Mouse (Mus musculus) thymus, adult 2 months (tissue): ENCODE measurements around the gene Rnf215. TPM values are rescaled to one million over a fixed set of nuclear protein-coding genes. Genes with fewer than 3 reads are reported as not detected.
"Not testable (repeated sequence)": the region's sequence is repeated elsewhere in the genome, so short reads cannot be mapped to it uniquely, and the experiment has no call there.

ENCODE experiments used
- DNase-seq: peaks from one replicate; pipeline ENCODE4 v3.0.0; 2021
- H3K27ac ChIP-seq: fragments of 200-500 bp; 2 replicates; pipeline ENCODE4 v1.5.1; 2012; ENCODE audit warnings: low read length, control low read depth; ENCODE audit not compliant: control insufficient read depth, insufficient read depth
- H3K27me3 ChIP-seq: fragments of 200-500 bp; 2 replicates; pipeline ENCODE4 v1.6.1; 2012; ENCODE audit warnings: mild to moderate bottlenecking, low read length, moderate library complexity, mixed read lengths; ENCODE audit not compliant: control insufficient read depth, insufficient read depth
- H3K36me3 ChIP-seq: fragments of 200-500 bp; 2 replicates; pipeline ENCODE4 v1.6.1; 2012; ENCODE audit warnings: mild to moderate bottlenecking, low read length, moderate library complexity; ENCODE audit not compliant: control insufficient read depth, insufficient read depth
- H3K4me1 ChIP-seq: fragments of 200-500 bp; replicated peaks from 2 replicates; pipeline ENCODE4 v1.6.1; 2012; ENCODE audit warnings: low read length; ENCODE audit not compliant: control insufficient read depth, insufficient read depth
- H3K4me3 ChIP-seq: fragments of 200-500 bp; 2 replicates; pipeline ENCODE4 v1.5.1; 2012; ENCODE audit warnings: mild to moderate bottlenecking, low read length, control low read depth, moderate library complexity; ENCODE audit not compliant: control insufficient read depth, insufficient read depth
- CTCF ChIP-seq: fragments of 200-500 bp; IDR thresholded peaks from 2 replicates; pipeline ENCODE4 v1.5.1; 2012; ENCODE audit warnings: mild to moderate bottlenecking, control low read depth, low read length, moderate library complexity, borderline replicate concordance; ENCODE audit not compliant: control insufficient read depth, poor library complexity, insufficient read depth; ENCODE audit errors: extremely low read depth
- POLR2A ChIP-seq: fragments of 200-500 bp; IDR thresholded peaks from 2 replicates; pipeline ENCODE4 v1.6.1; 2012; ENCODE audit warnings: mild to moderate bottlenecking, low read length, control low read depth, moderate library complexity; ENCODE audit not compliant: control insufficient read depth, poor library complexity, insufficient read depth; ENCODE audit errors: extremely low read depth
- WGBS: fragments of 180-500 bp; shearing (Covaris S2); methylation state at CpG from one replicate; pipeline ENCODE4 v1.1.7; 2018; 5-methylcytosine and 5-hydroxymethylcytosine counted together
- polyA plus RNA-seq: library from polyadenylated mRNA; depleted of rRNA; stranded (reverse); fragments of >200 nt; gene quantifications from 2 replicates; pipeline ENCODE4 v1.2.3, GENCODE M21; 2012

Gene Rnf215
- polyA plus RNA-seq, 1 experiment, result 27.0 TPM

GRCm38 (mm10) chr11:4101851-4102250 lies 33.2 kb upstream of the Rnf215 start:
- Histone ChIP-seq H3K27me3 (no peaks in the 10 kb centered on the region), H3K36me3 (no peaks in the 10 kb centered on the region), H3K27ac (no peak overlapping the region), H3K4me1 (peaks cover 10% of the 10 kb centered on the region), H3K4me3 (no peak overlapping the region)
- TF ChIP-seq POLR2A, result no peak
- no peak for TF ChIP-seq CTCF
- 58% methylated on average over 5 of the region's 5 CpGs for WGBS
- no peak for DNase-seq

DNA sequence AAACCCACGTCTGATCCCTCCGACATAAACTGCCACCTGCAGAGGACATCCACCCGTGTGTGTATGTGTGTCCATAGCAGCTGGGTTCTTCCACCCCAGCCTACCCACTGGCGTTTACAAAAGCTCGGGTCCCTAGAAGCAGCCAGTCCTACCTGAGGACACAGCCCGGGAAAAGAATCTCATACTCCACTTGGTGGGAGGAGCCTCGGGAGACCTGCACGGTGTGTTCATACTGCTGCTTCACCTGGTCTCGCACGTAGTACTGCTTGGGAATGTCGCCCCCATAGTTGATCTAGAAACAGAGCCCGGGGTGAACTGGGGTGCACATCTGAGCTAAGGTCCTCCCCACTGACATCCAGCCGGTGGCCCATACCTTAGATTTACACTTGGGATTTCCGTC lies 31.5 kb upstream of the Rnf215 start:
- Histone ChIP-seq H3K4me3 (no peak overlapping the region), H3K27me3 (no peaks in the 10 kb centered on the region), H3K27ac (no peak overlapping the region), H3K36me3 (no peaks in the 10 kb centered on the region), H3K4me1 (no peaks in the 10 kb centered on the region)
- no peak for DNase-seq
- WGBS, result 96% methylated on average over 14 of the region's 14 CpGs
- TF ChIP-seq POLR2A (no peak), CTCF (no peak)

GRCm38 (mm10) chr11:4104989-4105388 lies 30.0 kb upstream of the Rnf215 start:
- H3K4me3 ChIP-seq, result no peak overlapping the region
- H3K27ac ChIP-seq, result no peak overlapping the region
- H3K36me3 ChIP-seq, result no peaks in the 10 kb centered on the region
- no peak for DNase-seq
- WGBS, result 96% methylated on average over 5 of the region's 5 CpGs
- no peaks in the 10 kb centered on the region for H3K4me1 ChIP-seq
- no peaks in the 10 kb centered on the region for H3K27me3 ChIP-seq
- TF ChIP-seq CTCF (no peak), POLR2A (no peak)

GRCm38 (mm10) chr11:4105444-4105843 lies 29.6 kb upstream of the Rnf215 start:
- H3K27me3 ChIP-seq, result no peaks in the 10 kb centered on the region
- H3K4me1 ChIP-seq, result no peaks in the 10 kb centered on the region
- 87% methylated on average over 6 of the region's 6 CpGs for WGBS
- no peaks in the 10 kb centered on the region for H3K36me3 ChIP-seq
- no peak overlapping the region for H3K27ac ChIP-seq
- H3K4me3 ChIP-seq, result no peak overlapping the region
- no peak for DNase-seq
- TF ChIP-seq CTCF, result no peak
- TF ChIP-seq POLR2A, result no peak

GRCm38 (mm10) chr11:4107901-4108300 lies 27.1 kb upstream of the Rnf215 start:
- H3K27ac ChIP-seq, H3K27me3 ChIP-seq, H3K4me3 ChIP-seq, DNase-seq, H3K36me3 ChIP-seq, H3K4me1 ChIP-seq: not testable (repeated sequence)
- WGBS, result 94% methylated on average over 6 of the region's 6 CpGs

- no peak for DNase-seq
- WGBS, result 91% methylated on average over 7 of the region's 7 CpGs
- no peak for TF ChIP-seq POLR2A
- TF ChIP-seq CTCF, result no peak
- Histone ChIP-seq H3K4me1 (no peaks in the 10 kb centered on the region), H3K27me3 (no peaks in the 10 kb centered on the region), H3K4me3 (no peak overlapping the region), H3K36me3 (no peaks in the 10 kb centered on the region), H3K27ac (no peak overlapping the region)
Measured at GRCm38 (mm10) chr11:4108691-4109090, 26.3 kb upstream of the Rnf215 start.

- 96% methylated on average over 4 of the region's 4 CpGs for WGBS
- Histone ChIP-seq H3K4me1 (no peaks in the 10 kb centered on the region), H3K27me3 (no peaks in the 10 kb centered on the region), H3K36me3 (no peaks in the 10 kb centered on the region), H3K4me3 (no peak overlapping the region), H3K27ac (no peak overlapping the region)
- DNase-seq, result no peak
- TF ChIP-seq CTCF (no peak), POLR2A (no peak)
Measured at GRCm38 (mm10) chr11:4112033-4112432, 23.0 kb upstream of the Rnf215 start.
